Comparison of ENCODE assay signal across 1 mouse cellular context in the genomic region with DNA sequence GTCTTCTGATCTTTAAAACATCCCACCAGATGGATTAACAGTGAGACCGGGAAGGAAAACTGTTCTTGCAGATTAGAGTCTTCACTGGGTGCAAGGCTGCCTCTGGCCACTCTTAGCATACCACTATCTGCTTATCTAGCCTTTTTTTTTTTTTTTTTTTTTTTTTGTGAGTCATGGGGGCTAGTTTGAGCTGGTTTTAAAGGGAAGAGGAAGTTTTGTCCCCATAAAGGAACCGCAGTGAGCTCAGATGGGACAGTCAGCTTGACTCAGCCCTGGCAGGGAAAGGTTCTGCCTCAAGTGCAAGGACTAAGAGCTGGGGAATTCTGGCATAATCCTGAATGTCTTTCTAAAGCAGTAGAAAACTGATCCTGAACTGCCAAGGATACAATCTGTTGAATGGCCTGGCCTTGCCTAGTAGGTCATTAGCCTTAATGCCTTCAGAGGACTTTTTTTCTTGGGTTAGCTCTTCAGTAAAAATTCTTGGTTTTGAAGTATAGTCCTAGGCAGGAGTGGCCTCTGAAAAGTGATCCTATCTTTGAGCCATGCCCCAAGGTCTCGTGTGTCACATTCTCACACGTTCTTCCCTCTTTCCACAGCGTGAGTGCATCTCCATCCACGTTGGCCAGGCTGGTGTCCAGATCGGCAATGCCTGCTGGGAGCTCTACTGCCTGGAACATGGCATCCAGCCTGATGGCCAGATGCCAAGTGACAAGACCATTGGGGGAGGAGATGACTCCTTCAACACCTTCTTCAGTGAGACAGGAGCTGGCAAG.
TF ChIP-seq lines count a peak whose summit lies in the region.

No protein-coding gene starts in this region.

TF ChIP-seq in CH12.LX, 34 proteins besides CTCF, POLR2A, EP300 and RAD21:
- TF ChIP-seq ETS1 (conservative IDR thresholded peaks at IDR 0.05; ENCODE audit: low read depth, low read length): peak; percentile 15; the same call in 1 of the 2 replicates
- TF ChIP-seq ZNF384 (IDR thresholded peaks at IDR 0.05; ENCODE audit: low read depth, low read length): peak; percentile 94
- TF ChIP-seq SIN3A (IDR thresholded peaks at IDR 0.05; ENCODE audit: low read length): peak; percentile 45; the same call in 1 of the 2 replicates
- TF ChIP-seq JUN (IDR thresholded peaks at IDR 0.05; ENCODE audit: insufficient read depth, low read depth, low read length): no peak
